Mouse (Mus musculus) myocyte (in vitro differentiated cells): ENCODE measurements around the gene Gab1. TPM values are rescaled to one million over a fixed set of nuclear protein-coding genes. Genes with fewer than 3 reads are reported as not detected.

Experiments used
- H3K27me3 ChIP-seq: one replicate; pipeline ENCODE4 v1.6.1; 2011; ENCODE audit not compliant: control insufficient read depth, insufficient read depth, insufficient read length
- H3K36me3 ChIP-seq: one replicate; pipeline ENCODE4 v1.6.1; 2011; ENCODE audit not compliant: control insufficient read depth, insufficient read depth
- H3K4me2 ChIP-seq: one replicate; pipeline ENCODE4 v1.6.1; 2011; ENCODE audit warnings: low read depth, control low read depth
- H3K4me3 ChIP-seq: one replicate; pipeline ENCODE4 v1.5.1; 2011; ENCODE audit warnings: mild to moderate bottlenecking, control low read depth, moderate library complexity
- H3K79me2 ChIP-seq: one replicate; pipeline ENCODE4 v1.6.1; 2011; ENCODE audit not compliant: control insufficient read depth, insufficient read depth
- H3ac ChIP-seq: one replicate; pipeline ENCODE4 v1.6.1; 2011; ENCODE audit not compliant: control insufficient read depth, insufficient read length
- CEBPB ChIP-seq: IDR thresholded peaks from 2 replicates; pipeline ENCODE4 v1.6.1; 2011; ENCODE audit warnings: mild to moderate bottlenecking, moderate library complexity; ENCODE audit not compliant: poor library complexity, insufficient read depth, severe bottlenecking
- E2F4 ChIP-seq: IDR thresholded peaks from one replicate; pipeline ENCODE4 v1.6.1; 2011; ENCODE audit warnings: mild to moderate bottlenecking, control low read depth, moderate library complexity; ENCODE audit not compliant: insufficient read depth
- MAX ChIP-seq: IDR thresholded peaks from one replicate; pipeline ENCODE4 v1.6.1; 2011; ENCODE audit warnings: low read depth, mild to moderate bottlenecking, control low read depth
- MYOD1 ChIP-seq, 3 experiments: IDR thresholded peaks; one replicate each; pipeline ENCODE4 v1.6.1; 2011; ENCODE audit warnings: control low read depth in 2 of 3, low read depth in 2 of 3, mild to moderate bottlenecking in 2 of 3, moderate library complexity in 1 of 3; ENCODE audit not compliant: insufficient read length in 2 of 3, control insufficient read depth in 1 of 3
- MYOG ChIP-seq, 3 experiments: IDR thresholded peaks; one replicate each; pipeline ENCODE4 v1.6.1; 2011; ENCODE audit warnings: control low read depth in 2 of 3, low read depth in 2 of 3, mild to moderate bottlenecking in 2 of 3; ENCODE audit not compliant: insufficient read length in 2 of 3, control insufficient read depth in 1 of 3, insufficient read depth in 1 of 3
- POLR2A ChIP-seq: IDR thresholded peaks from one replicate; pipeline ENCODE4 v1.6.1; 2011; ENCODE audit warnings: low read depth, mild to moderate bottlenecking, control low read depth, moderate library complexity; ENCODE audit not compliant: insufficient read length
- POLR2AphosphoS2 ChIP-seq: IDR thresholded peaks from one replicate; pipeline ENCODE4 v1.6.1; 2011; ENCODE audit warnings: low read depth, control low read depth; ENCODE audit not compliant: insufficient read length
- REST ChIP-seq: IDR thresholded peaks from one replicate; pipeline ENCODE4 v1.6.1; 2011; ENCODE audit warnings: mild to moderate bottlenecking, control low read depth, moderate library complexity; ENCODE audit not compliant: insufficient read depth, insufficient read length
- SRF ChIP-seq: IDR thresholded peaks from one replicate; pipeline ENCODE4 v1.6.1; 2011; ENCODE audit warnings: low read depth; ENCODE audit not compliant: control insufficient read depth, insufficient read length
- TCF12 ChIP-seq: IDR thresholded peaks from one replicate; pipeline ENCODE4 v1.6.1; 2011; ENCODE audit warnings: mild to moderate bottlenecking, control low read depth; ENCODE audit not compliant: poor library complexity, insufficient read depth, severe bottlenecking
- TCF3 ChIP-seq: IDR thresholded peaks from one replicate; pipeline ENCODE4 v1.6.1; 2011; ENCODE audit warnings: low read depth, control low read depth; ENCODE audit not compliant: insufficient read length
- USF1 ChIP-seq: IDR thresholded peaks from one replicate; pipeline ENCODE4 v1.6.1; 2011; ENCODE audit warnings: low read depth, mild to moderate bottlenecking, control low read depth, moderate library complexity
- polyA plus RNA-seq: library from polyadenylated mRNA; unstranded; fragments of >200 nt; fragmentation: generic; extraction: Trizol; gene quantifications from one replicate; pipeline ENCODE4 v1.2.1, GENCODE M21; 2012; ENCODE audit warnings: missing spikeins

The Gab1 gene
- polyA plus RNA-seq, 1 experiment, result 3.4 TPM

DNA sequence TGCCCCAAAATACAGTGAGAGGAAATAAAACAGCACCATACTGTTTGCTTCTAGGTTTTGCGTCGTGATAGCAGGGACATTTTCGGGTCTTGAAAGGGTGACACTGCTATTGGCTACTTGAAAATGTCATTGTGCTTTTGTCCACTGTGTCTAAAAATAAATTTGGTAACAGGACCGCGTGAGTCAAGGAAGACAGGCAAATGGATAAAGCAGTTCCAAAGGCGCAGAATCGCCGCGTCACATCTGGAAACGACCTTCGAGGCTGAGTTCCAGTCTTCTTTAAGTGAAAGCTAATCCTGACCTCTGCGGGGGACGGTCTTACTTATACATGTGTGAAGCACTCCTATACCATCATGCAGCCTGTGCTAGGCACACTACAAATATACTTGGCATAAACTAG is 35.0 kb downstream of the Gab1 start:
- no peaks in the 10 kb centered on the region for H3K27me3 ChIP-seq
- no peaks in the 10 kb centered on the region for H3K36me3 ChIP-seq

DNA sequence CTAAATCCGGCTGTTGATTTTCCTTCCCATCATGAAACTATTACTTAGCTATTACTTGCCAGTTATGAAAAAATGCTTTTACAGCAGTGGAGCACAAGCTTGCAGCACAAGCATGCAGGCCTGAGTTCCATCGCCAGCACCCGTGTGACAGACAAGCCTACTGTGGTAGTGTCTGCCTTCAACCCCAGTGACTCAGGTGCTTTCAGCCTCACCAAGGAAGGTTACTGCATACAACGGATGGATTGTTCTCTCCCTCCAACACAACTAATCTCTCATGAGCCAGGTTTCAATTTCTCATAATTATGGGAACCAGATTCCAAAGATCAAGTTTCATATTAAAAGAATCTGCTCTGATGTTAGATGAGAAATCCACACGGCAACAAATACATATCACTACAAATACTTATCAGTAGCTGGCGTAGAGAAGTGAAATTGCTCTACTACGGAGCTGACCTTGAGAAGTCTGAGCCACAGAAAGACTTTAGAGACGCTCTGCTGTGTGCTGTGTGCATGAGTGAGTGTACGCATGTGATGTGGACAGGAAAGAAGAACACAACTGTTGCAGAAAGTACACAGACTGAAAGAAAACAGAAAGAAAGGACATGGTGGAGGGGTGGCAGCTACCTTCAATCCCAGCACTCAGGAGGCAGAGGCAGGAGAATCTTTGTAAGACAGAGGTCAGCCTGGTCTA is 36.4 kb downstream of the Gab1 start:
- Histone ChIP-seq H3ac (no peak overlapping the region), H3K36me3 (no peaks in the 10 kb centered on the region), H3K4me3 (no peak overlapping the region), H3K79me2 (no peaks in the 10 kb centered on the region), H3K27me3 (no peaks in the 10 kb centered on the region), H3K4me2 (no peak overlapping the region)
- no peak for TF ChIP-seq MYOG (IDR thresholded peaks at IDR 0.05; ENCODE audit: control insufficient read depth in 1 of 3, insufficient read depth in 1 of 3, insufficient read length in 2 of 3, low read depth in 2 of 3)
- TF ChIP-seq MYOD1 (IDR thresholded peaks at IDR 0.05; ENCODE audit: control insufficient read depth in 1 of 3, insufficient read length in 2 of 3, low read depth in 2 of 3), result no peak
- TF ChIP-seq TCF3, result no peak
- TF ChIP-seq CEBPB, result no peak
- no peak for TF ChIP-seq TCF12
- no peak for TF ChIP-seq USF1
- TF ChIP-seq POLR2A, result no peak
- TF ChIP-seq POLR2AphosphoS2, result no peak
- TF ChIP-seq SRF, result no peak
- no peak for TF ChIP-seq REST
- no peak for TF ChIP-seq MAX
- TF ChIP-seq E2F4, result no peak

More for the DNA sequence above, 35.0 kb downstream of the Gab1 start:
- Histone ChIP-seq H3K4me2 (no peak overlapping the region), H3K4me3 (no peak overlapping the region), H3ac (no peak overlapping the region), H3K79me2 (no peaks in the 10 kb centered on the region)
- TF ChIP-seq SRF (no peak), POLR2AphosphoS2 (no peak), USF1 (no peak), TCF12 (no peak), POLR2A (no peak), TCF3 (no peak), E2F4 (no peak), MYOD1 (IDR thresholded peaks at IDR 0.05; ENCODE audit: control insufficient read depth in 1 of 3, insufficient read length in 2 of 3, low read depth in 2 of 3) (no peak), CEBPB (no peak), MYOG (IDR thresholded peaks at IDR 0.05; ENCODE audit: control insufficient read depth in 1 of 3, insufficient read depth in 1 of 3, insufficient read length in 2 of 3, low read depth in 2 of 3) (no peak), REST (no peak), MAX (no peak)

DNA sequence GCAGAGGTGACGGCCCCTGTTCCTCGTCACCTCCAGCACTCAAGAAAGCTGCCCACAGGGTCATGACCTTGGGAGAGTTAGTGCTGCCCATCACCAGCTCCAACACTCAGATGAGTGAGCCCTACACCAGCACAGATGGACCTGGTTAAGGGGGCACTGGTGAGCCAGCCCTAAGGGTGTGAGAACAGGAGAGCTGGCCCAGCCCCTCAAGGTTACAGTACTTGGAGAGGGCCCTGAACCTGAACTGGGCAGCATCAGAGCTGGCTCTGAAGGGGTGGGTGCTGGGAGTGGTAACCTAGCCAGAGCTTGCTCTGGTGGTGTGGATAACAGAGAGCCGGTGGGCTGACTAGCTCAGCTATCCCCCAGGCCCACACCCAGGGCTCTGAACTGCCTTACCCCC is 37.8 kb downstream of the Gab1 start:
- no peaks in the 10 kb centered on the region for H3K36me3 ChIP-seq
- H3ac ChIP-seq, result no peak overlapping the region
- H3K4me2 ChIP-seq, result no peak overlapping the region
- no peak overlapping the region for H3K4me3 ChIP-seq
- no peaks in the 10 kb centered on the region for H3K79me2 ChIP-seq
- no peaks in the 10 kb centered on the region for H3K27me3 ChIP-seq
- TF ChIP-seq TCF3 (no peak), USF1 (no peak), MYOD1 (IDR thresholded peaks at IDR 0.05; ENCODE audit: control insufficient read depth in 1 of 3, insufficient read length in 2 of 3, low read depth in 2 of 3) (no peak)

DNA sequence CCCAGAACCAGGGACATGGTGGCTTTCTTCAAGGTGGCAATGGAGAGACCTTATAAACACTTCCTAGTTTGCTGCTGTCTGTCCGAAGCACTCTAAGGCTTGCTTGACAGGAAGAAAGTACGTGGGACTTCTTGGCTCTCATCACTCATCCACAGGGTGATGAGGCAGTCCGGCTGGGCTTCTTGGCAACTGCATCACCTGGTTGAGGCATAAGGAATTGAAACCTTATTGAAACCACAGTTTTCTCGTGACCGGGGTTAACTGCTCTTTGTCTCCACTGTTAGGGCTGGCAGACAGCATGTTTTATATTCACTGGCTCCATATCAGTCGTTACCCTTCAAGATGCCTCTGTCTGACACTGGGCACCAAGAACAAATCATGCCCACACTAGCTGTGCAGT is 40.2 kb downstream of the Gab1 start:
- no peak for TF ChIP-seq E2F4
- no peak for TF ChIP-seq CEBPB
- no peak for TF ChIP-seq POLR2AphosphoS2
- TF ChIP-seq SRF, result no peak
- TF ChIP-seq TCF3, result no peak
- TF ChIP-seq POLR2A, result no peak
- TF ChIP-seq MYOG (IDR thresholded peaks at IDR 0.05; ENCODE audit: control insufficient read depth in 1 of 3, insufficient read depth in 1 of 3, insufficient read length in 2 of 3, low read depth in 2 of 3), result no peak
- TF ChIP-seq MAX, result no peak
- TF ChIP-seq REST, result no peak
- no peak for TF ChIP-seq TCF12
- no peak for TF ChIP-seq USF1
- TF ChIP-seq MYOD1 (IDR thresholded peaks at IDR 0.05; ENCODE audit: control insufficient read depth in 1 of 3, insufficient read length in 2 of 3, low read depth in 2 of 3), result no peak
- no peaks in the 10 kb centered on the region for H3K27me3 ChIP-seq

DNA sequence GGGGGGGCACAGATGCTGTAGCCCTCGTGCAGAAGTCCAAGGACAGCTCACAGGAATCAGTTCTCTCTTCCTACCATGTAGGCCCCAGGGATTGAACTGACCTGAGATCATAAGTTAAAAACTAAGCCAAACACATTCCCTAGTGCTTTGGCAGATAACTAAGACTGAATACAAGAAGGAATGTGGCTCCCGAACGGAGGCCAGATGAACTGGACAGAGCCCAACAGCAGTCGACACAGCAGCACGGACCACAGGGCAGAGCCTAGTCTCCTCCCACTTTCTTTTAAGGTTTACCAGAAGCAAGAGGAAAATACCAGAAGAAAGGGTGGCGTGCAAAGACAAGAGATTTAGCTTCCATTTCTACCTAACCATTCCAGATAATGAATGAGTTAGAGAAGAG is 42.1 kb downstream of the Gab1 start:
- Histone ChIP-seq H3K27me3 (no peaks in the 10 kb centered on the region), H3K4me2 (no peak overlapping the region), H3K36me3 (no peaks in the 10 kb centered on the region), H3K79me2 (no peaks in the 10 kb centered on the region), H3K4me3 (no peak overlapping the region), H3ac (no peak overlapping the region)
- no peak for TF ChIP-seq SRF
- TF ChIP-seq CEBPB, result no peak
- TF ChIP-seq REST, result no peak
- no peak for TF ChIP-seq POLR2AphosphoS2

More for the DNA sequence above, 40.2 kb downstream of the Gab1 start:
- Histone ChIP-seq H3K79me2 (no peaks in the 10 kb centered on the region), H3ac (no peak overlapping the region), H3K36me3 (no peaks in the 10 kb centered on the region), H3K4me3 (no peak overlapping the region), H3K4me2 (no peak overlapping the region)
